In the genomic region with DNA sequence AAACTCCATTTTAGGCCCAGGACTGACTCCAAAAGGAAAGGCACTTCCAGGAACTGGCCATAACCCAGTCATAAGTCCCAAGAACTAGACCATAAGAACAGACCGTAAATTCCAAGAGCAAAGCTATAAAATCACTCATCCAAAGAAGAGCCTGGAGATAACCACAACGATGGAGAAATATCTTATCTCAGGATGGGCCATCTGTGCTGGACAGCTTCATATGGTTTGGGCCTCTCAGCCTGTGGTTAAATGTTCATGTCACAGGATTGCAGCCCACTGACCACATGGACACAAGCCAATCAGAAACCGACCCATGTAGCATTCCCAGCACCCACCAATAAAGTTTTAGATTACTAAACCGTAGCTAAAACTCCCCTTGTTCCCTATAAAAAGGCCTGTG, we compare ENCODE assay signal across 29 mouse cellular contexts.
"Had no signal": no experiment of that assay in that cellular context is flagged by ENCODE, and none has a peak within 500 bp of the region (broad histone marks: within the 10 kb centered on the region; RNA-seq: fewer than 3 reads in every experiment).

No protein-coding gene starts in this region.

- DNase-seq: cerebellum, adult 9-10 months; cerebellum, adult 9-11 months; cerebellum, postnatal 10 days; cerebellum, postnatal 14 days; cerebellum, postnatal 25 days; cerebellum, postnatal 36 days; embryo, embryonic 11 days; forebrain, postnatal 0 days; gastrocnemius, adult 2 months; gastrocnemius, postnatal 10 days; gastrocnemius, postnatal 14 days; gastrocnemius, postnatal 25 days; gastrocnemius, postnatal 36 days; heart, adult 18-20 months; heart, adult 2 months had no signal

- ATAC-seq: forebrain, embryonic 13.5 days; forebrain, embryonic 14.5 days; forebrain, embryonic 15.5 days; forebrain, embryonic 16.5 days; forebrain, postnatal 0 days had no signal

- H3K4me2 ChIP-seq: embryonic facial prominence, embryonic 12.5 days; embryonic facial prominence, embryonic 13.5 days; embryonic facial prominence, embryonic 15.5 days; forebrain, embryonic 12.5 days; forebrain, embryonic 13.5 days; forebrain, embryonic 15.5 days; heart, embryonic 11.5 days; heart, embryonic 12.5 days had no signal

- H3K4me3 ChIP-seq: embryonic facial prominence, embryonic 10.5 days; embryonic facial prominence, embryonic 12.5 days; embryonic facial prominence, embryonic 13.5 days; embryonic facial prominence, embryonic 15.5 days; erythroblast, embryonic 14.5 days; forebrain, embryonic 10.5 days; forebrain, embryonic 12.5 days; forebrain, embryonic 13.5 days; forebrain, embryonic 15.5 days; gastrocnemius, adult 2 months; heart, adult 2 months; heart, embryonic 10.5 days; heart, embryonic 12.5 days had no signal

- H3K27me3 ChIP-seq: embryonic facial prominence, embryonic 12.5 days; embryonic facial prominence, embryonic 13.5 days; embryonic facial prominence, embryonic 15.5 days; forebrain, embryonic 12.5 days; forebrain, embryonic 13.5 days; forebrain, embryonic 15.5 days; heart, embryonic 12.5 days had no signal
